Mouse (Mus musculus) spleen, postnatal 4 days (tissue): ENCODE results near the gene Nrbf2.

ENCODE experiments used
- DNase-seq, 2 experiments: peaks; one replicate each; pipeline ENCODE4 v3.0.0; 2022; ENCODE audit warnings: low spot score in 2 of 2

The Nrbf2 gene

DNA sequence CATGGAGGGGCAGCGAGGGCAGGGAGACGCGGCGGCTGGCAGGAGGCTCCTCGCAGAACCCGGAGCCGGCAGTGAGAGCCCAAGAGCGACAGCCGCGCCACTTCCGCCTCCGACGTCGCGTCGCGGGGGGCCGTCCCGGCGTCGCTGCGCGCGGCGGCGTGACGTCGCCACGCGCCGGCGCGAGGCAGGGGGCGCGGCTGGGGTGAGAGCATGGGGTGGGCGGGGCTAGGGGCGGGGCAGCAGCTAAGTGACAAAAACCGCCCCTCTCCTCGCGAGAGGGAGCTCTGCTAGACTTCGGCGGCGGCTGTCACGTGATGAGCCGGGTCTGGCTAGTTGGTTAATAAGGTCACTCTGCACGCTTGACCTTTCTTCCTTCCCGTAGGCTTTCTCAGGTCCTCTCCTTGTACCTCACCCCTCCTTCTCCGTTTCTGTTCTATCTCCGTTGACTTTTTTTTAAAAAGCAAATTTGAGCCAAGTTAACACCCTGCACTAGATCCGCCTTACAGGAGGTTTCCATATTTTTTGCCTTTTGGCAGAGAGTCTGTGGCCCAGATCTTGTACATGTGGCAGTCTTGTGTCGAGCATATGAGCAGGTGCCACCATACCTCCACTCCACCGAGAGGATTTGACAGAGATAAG, at the start of gene Nrbf2:
Nrbf2 (minus strand) TSS at position 130 of the 639 bp plus-strand sequence.
- peak; percentile 82 to 90 for DNase-seq

DNA sequence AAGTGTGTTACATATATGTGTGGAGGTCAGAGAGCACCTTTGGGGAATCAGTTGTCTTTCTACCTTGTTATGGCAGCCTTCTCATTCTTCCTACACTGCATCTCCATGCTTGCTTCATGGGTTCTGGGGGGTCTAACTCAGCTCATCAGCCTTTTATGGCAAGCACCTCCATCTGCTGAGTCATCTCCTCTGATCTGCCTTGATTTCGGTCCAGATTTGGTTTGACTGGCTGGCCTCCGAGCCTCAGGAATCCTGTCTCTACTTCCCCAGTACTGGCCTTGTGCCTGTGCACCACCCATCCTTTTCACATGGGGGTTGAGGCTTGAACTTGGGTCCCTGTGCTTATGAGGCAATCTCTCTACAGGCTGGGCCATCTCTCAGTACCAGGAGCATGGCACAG, 45.5 kb upstream of the Nrbf2 start:
- DNase-seq, result no peak

DNA sequence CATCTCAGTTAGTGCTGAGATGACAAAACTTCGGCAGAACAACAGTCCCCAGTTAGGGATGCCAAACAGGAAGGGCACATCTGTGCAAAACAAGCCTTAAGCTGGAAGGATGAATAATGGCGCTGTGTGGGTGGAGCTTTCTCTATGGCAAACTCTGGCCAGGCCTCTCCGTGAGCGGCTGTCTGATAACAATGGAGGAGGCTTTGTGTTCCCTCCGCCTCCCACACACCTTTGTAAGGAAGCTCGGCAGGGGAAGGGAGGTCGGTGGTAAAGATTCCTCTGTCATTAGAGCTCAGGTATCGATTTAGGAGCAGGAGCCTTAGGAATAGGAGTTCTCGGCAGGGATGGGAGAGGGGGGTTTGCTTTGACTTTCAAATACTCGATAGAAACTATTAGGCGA, 44.6 kb upstream of the Nrbf2 start:
- DNase-seq, result no peak

DNA sequence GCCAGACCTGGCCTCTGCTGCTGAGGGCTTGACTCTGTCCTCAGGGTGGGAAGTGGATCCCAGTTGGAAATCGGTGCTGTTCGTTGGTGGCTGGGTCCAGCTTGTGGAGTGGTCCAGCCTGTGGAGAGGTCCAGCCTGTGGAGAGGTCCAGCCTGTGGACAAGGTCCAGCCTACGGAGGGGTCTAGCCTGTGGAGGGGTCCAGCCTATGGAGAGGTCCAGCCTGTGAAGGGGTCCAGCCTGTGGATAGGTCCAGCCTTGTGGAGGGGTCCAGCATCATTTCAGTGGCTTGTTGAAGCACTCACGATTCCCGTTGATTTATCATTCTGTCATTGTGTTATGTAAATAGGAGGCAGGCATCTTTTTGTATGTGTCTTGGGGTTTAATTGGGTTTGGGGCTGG, 43.1 kb upstream of the Nrbf2 start:
- DNase-seq, result no peak

DNA sequence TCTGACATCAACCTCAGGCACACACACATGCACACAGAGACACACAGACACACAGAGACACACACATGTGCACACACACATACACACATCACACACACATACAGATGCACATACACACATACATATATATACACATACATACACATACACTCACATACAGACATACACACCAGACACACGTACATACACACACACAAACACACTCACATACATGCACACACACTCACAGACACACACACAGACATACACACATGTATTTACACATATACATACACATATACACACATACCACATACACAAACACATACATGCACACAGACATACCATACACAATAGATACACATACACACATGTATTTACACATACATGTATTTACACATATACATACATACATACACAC, 38.9 kb upstream of the Nrbf2 start:
- no peak for DNase-seq

DNA sequence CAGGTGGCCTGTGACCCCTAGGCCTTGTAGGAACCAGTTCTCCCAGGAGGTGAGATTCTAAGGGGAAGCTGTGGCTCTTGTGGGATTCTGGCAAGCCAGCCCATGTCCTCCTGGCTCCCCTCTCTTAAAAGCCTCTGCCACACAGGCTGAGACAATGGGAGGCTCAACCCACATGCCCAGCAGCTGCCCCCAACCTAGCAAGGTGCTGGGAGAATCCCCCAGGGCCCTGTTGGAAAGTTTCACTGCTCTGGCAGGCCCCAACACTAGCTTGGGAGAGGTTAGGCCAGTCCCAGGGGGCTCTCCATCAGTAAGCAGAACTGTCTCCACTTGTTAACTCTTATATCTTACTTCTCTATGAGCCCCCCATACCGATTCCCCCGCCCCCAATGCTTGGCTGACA, 36.3 kb upstream of the Nrbf2 start:
- no peak for DNase-seq

DNA sequence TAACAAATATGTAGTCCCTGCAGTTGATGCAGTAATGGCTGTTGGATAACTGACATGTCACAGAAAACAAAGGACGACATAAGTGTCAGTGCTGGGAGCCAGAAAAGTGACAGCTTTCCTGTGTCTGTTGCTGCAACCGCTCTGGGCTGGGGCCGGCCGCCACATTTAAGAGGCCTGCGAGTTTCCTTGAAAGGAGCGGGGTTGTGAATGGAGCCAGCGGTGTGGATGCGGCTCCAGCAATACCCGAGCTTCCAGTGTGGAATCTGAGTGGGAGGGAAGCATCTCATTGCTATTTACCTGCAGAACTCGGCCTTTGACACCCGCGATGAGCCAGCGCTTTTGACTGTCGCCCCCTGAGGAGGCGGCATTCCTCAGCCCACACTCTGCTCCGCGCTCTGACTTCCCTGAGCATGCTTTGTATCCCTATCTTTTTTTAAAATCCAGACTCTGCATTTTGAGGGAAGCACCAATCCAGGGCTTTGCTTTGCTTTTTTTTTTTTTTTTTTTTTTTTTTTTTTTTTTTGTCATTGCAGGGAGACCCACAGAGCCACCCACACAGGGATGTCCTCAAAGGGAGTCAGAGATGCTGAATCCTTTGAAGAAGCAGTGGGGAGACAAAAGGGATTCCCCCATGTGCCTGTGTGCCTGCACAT, 35.2 kb upstream of the Nrbf2 start:
- DNase-seq, result no peak

DNA sequence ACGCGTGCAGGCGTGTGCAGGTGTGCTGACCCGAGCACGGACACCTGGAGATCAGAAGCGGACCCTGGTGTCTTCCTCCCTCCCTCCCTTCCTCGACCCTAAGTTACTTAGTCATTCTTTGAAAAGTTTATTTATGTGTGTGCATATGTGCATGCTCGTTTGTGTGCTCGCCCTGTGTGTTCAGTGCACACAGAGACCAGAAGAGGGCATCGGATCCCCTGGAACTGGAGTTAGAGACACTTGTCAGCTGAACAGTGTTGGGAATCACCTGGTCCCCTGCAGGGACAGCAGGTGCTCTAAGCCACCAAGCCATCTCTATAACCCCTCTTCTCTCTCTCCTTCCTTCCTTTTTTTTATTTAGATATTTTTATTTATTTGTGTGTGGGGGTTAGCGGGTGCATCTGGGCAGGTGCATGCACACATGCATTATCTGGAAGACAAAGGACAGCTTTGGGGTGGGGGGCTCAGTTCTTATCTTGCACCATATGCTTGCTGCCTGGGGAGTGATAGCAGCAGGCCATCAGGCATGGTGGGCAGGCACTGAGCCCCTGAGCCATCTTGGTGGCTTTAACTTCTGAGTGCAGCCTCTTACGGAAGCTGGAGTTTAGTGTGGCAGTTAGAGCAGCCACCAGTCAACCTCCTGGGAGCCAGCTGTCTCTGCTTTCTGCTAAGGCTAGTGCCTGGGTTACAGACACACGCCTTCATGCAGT, 34.1 kb upstream of the Nrbf2 start:
- DNase-seq, result no peak

DNA sequence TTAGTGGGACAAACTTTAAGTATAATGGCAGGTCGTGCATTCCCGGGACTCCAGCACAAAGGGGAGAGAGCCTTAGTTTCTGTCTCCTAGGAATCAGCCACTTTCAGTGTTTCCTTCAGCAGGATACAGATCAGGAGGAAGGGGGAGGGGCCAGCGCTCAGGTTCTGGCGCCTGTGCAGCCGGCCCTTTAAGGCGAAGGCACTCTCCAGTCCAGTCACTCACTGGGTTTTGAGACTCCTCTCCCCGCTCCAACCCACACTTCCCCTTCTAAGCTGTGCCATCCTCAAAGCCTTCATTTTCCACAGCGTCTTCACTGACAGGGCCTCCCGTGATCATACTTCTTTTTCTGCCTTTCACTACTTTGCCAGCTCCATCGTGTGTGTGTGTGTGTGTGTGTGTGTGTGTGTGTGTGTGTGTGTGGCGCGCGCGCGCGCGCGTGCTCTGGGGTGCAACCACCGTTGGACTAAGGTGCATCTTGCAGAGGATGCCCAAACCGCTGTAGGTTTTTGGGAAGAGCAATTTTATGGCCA, 32.9 kb upstream of the Nrbf2 start:
- no peak for DNase-seq

DNA sequence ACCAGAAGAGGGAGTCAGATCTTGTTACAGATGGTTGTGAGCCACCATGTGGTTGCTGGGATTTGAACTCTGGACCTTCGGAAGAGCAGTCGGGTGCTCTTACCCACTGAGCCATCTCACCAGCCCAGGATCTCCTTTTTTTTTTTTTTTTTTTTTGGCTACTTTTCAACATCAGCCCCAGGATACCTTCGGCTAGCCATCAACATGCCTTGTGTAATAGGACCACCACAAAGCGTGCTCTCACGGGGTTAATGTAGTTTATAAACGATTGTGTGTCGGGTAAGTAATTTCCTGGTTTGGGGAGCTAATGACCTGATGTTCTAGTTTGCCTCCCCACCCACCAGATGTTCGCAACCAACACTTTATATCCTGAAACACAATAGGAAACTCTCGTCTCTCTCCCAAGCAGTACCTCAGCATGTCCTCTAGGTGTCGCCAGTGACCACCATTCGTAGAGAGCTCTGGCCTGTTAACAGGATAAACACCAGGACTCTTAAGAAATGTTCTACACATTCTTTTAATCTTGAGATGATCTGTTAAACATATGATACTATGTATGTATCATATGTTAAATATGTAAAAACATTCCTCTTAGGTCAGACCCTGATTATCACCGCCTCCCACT, 29.8 kb upstream of the Nrbf2 start:
- DNase-seq, result peak; percentile 32 to 75

DNA sequence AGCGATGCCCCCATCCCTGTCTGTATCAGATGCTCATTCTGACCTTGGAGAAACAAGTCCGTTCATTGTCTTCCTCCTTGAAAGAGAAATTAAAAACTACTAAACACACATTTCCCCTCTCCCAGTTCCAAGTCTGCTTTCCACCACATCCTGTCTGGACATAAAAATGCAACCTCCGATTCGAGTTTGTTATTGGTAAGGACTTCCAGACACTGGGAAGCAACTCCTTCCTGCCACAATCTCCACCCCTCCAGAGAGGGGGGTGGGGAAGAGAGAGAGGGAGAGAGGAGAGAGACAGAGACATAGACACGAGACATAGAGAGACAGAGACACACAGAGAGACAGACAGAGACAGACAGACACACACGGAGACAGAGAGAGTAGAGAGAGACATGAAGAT, 27.4 kb upstream of the Nrbf2 start:
- no peak for DNase-seq

DNA sequence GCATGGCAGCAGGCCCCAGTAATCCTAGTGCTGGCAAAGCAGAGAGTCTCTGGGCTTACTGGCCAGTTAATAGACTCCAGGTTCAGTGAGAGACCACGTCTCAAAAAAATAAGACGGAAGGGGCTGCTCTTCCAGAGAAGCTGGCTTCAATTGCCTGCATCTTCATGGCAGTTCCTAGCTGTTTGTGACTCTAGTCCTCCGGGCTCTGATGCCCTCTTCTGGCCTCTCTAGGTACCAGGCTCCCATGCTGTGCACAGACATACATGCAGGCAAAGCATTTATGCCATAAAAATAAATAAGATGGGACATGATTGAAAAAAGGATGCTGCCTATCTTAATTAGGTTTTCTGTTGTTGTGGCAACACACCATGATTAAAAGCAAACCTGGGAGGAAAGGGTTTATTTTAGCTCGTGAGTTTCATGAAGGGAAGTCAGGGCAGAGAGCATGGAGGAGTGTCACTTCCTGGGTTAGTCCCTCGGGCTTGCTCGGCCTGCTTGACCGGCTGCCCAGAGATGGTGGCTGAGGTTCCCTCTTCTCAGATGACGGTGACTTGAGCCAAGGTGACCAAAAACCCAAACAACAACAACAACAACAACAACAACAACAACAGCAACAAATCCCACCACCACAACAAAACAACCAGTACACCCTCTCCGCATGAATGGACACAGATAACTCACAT, 26.3 kb upstream of the Nrbf2 start:
- DNase-seq, result peak in 1 of 2 experiments; percentile 55

DNA sequence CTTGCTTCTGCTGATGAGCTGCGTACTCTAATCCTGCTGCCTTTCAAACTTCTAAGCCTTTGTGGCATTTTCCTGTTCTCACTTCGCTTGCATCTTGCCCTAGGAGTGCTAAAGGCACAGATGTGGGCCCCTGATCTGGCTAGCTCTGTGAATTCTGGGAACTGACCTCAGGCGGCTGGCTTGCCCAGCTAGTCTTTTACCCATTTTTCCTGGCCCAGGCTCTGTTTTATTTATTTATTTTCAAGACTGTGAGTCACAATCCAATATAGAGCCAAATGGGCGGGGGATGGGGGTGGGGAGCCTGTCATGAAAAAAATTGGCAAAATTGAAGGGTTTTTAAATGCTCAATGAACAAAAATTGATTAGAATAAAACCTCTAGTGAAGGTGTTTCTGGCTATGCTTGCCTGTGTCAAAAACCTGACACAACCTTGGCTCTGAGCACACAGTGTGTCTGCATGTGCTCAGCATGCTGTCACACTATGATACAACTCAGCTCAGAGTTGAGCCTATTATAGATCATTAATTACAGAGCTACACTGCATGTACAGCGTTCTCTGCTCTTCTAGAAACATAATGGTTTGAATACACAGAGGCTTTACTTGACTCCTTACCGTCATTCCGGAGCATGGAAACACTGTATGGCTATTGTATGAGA, 24.5 kb upstream of the Nrbf2 start:
- no peak for DNase-seq

DNA sequence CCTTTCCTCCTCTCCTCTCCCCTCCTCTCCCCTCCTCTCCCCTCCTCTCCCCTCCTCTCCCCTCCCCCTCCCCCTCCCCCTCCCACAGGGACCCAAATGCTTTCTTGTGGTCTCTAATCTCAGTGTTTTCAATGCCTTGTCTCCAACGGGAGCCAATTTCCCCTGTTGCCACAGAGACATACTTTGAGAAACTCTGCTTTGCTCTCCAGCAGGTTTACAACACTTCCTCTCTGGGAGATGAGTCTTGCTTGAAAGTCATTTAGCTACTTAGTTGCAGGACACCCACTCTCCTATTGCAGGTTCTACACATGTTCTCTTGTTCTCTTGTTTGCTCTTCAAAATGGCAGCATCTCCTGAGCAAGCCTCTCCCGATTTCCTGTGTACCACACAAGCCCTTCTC, 17.2 kb upstream of the Nrbf2 start:
- DNase-seq, result no peak

DNA sequence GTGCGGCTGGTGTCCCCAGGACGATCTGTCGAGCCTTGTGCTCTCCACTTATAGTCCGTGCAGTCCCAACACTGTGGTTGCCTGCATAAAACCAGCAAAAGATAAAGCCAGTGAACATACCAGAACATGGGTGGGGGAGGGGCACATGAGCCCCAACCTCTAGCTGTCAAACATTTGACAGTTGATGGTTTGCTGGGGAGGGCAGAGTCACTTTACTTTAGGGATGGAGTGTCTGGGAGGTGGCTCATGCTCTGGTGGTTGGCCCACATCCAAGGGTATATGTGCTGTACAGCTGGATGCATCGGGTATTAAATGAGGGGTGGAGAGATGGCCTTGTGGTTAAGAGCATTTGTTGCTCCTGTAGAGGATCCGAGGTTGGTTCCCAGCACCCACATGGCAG, 15.9 kb upstream of the Nrbf2 start:
- DNase-seq, result no peak

DNA sequence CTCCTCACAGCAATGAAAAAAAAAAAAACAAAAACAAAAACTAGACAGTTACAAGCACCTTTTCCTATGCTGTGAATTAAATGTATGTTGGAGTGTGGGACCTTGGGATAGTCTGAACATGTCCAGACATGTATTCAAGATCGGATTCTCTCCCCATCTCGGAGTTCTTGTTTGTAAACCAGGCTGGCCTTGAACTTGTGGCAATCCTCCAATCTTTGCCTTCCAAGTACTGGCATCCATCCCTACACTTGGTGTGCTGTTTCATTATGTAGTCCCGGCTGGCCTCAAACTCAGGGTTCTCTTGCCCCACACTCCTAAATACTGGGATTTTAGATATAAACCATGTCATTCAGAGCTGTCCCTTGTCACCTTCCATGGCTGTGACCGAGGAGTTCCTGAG, 14.2 kb upstream of the Nrbf2 start:
- DNase-seq, result no peak

DNA sequence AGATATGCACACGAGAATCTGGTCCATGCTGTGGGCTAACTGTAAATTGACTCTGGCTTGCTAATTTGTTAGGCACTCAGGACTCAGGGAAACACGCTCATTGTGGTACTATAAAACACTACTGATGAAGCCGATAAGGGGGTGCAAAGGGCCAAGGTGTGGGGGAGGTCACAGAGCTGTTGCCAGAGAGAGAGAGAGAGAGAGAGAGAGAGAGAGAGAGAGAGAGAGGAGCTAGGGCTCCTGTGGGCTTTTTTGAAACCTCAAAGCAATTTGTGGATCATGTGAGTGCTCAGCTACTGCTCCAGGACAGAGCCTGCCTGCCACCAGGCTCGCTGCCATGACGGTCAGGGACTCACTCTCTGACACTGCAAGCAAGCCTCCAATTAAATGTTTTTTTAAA, 13.8 kb upstream of the Nrbf2 start:
- no peak for DNase-seq

DNA sequence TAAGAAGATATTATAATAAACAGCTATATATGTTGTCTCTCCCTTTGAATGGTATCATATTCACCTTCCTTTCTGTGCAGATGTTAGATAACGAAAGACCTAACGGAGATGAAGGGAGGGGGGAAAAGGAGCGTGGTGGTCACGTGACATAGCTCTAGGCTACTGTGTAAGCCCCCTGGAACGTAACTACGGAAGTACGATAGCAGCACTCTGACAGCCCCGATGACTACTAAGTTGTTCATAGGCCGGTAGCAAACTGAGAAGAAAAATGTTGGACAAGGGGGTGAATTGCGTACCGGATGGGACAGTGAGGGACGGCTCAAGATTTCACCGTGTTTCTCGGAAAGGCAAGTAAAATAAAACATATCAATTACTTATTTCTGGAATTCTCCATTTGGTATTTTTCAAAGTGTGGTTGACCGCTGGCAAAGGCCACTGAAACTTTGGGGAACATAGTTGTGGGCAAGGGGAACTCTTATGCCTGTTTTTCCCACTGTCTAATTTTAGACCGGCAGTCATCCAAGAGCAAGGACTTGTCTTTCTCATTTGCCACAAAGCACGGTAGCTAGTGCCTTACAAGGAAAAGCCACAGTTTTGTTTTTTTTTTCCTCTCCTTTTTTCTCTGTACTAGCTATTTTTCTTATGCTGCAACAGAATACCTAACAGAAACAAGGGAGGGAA, 12.2 kb upstream of the Nrbf2 start:
- DNase-seq, result no peak

DNA sequence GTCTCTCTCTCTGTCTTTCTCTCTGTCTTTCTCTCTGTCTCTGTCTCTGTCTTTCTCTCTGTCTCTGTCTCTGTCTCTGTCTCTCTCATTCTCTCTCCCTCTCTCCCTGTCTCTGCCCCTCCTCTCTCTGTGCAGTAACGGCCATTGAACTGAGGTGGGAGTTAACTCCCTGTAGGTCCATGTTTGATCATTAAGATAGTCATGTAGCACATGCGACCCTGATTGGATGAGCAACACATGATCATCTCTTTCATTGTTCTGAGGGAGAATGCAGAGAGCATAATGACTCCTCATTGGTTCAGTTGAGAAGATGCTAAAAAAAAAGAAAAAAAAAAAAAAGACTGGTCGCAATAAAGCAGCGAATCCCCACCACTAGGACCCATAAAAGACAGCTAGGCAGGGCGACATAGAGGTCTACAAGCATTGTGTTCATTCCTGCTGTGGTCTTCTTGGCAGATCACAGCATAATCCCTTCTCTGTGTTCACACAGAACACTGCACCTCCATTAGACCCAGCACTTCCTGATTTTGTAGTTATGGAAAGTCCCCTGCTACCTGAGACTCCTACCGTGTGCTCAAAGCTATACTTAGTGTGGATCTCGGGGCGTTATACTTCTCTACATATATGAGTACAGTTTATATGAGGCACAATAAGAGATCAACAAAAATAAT, 11.5 kb upstream of the Nrbf2 start:
- DNase-seq, result no peak

DNA sequence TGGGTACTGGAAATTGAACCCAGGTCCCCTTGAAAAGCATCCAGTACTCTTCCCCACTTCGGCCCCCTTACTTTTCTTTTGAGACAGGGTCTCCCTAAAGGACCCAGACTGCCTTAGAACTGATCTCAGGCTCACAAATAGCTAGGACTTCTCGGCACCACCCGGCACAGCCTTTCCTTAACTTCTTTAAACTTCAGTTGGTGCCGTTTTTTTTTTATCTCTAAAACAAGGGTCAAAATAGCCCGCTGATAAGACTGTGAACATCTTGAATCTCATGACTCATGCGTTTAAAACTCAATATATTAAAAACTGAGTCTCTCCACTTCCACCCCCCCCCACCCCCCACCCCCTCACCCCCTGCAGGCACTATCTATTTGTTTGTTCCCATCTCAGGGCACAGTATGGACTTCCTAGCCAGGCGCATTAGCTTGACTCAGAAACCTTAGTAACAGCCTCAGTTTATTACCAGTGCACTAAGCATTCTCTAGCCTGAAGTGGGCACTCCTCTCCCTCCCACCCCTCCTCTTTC, 10.9 kb upstream of the Nrbf2 start:
- DNase-seq, result no peak
